Mouse (Mus musculus): ENCODE data around the gene Rint1. TPM values are rescaled to one million over a fixed set of nuclear protein-coding genes. Genes with fewer than 3 reads are reported as not detected.
A peak's percentile ranks its signal among the peaks of the same experiment; 100 is the strongest.

Rint1 gene
- polyA plus RNA-seq (2015; fragmentation: Nextera tagmentation; extraction: Ambion mirVana), result 40.0 and 40.5 TPM in 2 replicates

DNA sequence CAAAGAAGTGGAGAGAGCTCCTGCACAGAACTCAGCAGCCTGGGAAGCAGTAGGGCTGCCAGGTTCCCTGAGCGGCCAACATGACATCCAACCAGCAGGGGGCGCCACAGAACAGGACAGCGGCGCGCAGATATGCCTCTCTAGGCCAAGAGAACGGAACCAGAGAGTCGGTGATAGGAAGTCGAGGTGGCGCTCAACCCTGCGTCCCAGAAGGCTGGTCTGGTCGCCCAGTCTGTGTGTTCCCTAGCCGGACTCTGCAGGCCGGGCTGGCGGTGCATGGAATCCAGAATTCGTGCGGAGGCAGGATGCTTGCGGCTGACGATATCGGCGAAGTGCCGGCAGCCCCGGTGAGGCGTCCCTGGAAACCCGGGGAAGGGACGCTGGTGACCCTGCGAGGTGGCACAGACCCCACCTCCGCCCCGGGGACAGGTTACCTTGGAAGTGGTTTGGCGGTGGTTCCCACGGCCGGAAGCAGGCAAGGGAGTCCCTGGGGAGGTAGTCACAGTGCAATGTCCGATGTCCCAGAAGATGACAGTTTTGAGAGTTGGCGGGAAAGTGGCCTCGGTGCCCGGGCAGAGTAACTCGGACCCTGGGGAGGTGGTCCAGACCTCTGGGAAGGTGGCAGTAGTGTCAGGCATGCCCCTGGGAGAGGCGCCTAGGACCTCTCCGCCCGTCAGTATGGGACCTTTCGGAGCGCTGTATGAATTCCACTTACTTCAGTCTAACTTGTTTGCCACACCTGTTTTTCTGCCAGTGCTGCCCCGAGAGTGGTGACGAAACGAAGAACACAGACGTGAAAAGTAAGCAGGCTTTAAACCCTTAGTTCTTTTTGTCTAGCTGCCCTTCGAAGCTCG lies at the start of gene Rint1:
TSS of gene Rint1 (plus strand) at position 176 of the 854 bp plus-strand sequence.
- 0 out of 2 replicates have a peak, but pooled peaks cover 7% of the 10 kb centered on the region for H3K4me1 ChIP-seq
- H3K27me3 ChIP-seq, result no peaks in the 10 kb centered on the region
- ATAC-seq (ENCODE audit: insufficient number of reproducible peaks, low FRiP score, low TSS enrichment, low read depth), result peak; percentile 83
- H3K27ac ChIP-seq (replicated peaks), result peak within 1 kb of the TSS; percentile 86
- WGBS, result 2% methylated on average over 47 of the region's 47 CpGs
- peaks cover 18% of the 10 kb centered on the region; the same call in 1 of the 2 replicates for H3K36me3 ChIP-seq
- H3K4me3 ChIP-seq (replicated peaks), result peak within 1 kb of the TSS; percentile 99
- H3K9me3 ChIP-seq (replicated peaks), result no peaks in the 10 kb centered on the region
- peak within 1 kb of the TSS; percentile 91 for H3K9ac ChIP-seq
- H3K4me2 ChIP-seq (replicated peaks), result peak within 1 kb of the TSS; percentile 81

- WGBS, result 93% methylated on average over 12 of the region's 12 CpGs
- Histone ChIP-seq H3K36me3 (peaks cover 70% of the 10 kb centered on the region), H3K4me3 (replicated peaks) (no peak overlapping the region), H3K4me1 (no peaks in the 10 kb centered on the region), H3K9ac (no peak overlapping the region), H3K27ac (replicated peaks) (no peak overlapping the region), H3K27me3 (no peaks in the 10 kb centered on the region), H3K4me2 (replicated peaks) (no peak overlapping the region), H3K9me3 (replicated peaks) (no peaks in the 10 kb centered on the region)
- no peak for ATAC-seq (ENCODE audit: insufficient number of reproducible peaks, low FRiP score, low TSS enrichment, low read depth)
Observed at GRCm38 (mm10) chr5:23743261-23743660, 44.2 kb upstream of the Rint1 start.

DNA sequence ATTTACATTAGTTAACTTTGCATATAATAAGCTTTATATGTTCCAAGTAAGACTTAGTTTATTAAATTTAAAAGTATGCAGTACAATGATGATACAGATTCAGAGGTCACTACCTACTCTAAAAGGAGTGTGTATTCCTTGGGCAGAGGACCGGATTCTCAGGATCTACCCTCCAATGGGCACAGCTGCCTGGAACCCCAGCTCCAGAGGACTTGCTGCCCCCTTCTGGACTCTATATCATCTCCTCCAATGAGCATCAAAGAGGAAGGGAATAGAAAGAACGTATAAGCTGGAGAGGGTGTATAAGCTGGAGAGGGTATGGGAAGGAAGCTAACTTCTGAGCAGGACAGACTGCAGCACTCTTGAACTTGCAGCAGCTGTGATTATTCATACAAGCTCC lies 37.6 kb upstream of the Rint1 start:
- 68% methylated on average over 2 of the region's 2 CpGs for WGBS
- H3K27ac ChIP-seq (replicated peaks), result no peak overlapping the region
- no peak overlapping the region for H3K4me3 ChIP-seq (replicated peaks)
- H3K4me1 ChIP-seq, result no peaks in the 10 kb centered on the region
- ATAC-seq (ENCODE audit: insufficient number of reproducible peaks, low FRiP score, low TSS enrichment, low read depth), result no peak
- H3K4me2 ChIP-seq (replicated peaks), result no peak overlapping the region
- H3K27me3 ChIP-seq, result no peaks in the 10 kb centered on the region
- no peak overlapping the region for H3K9ac ChIP-seq
- H3K36me3 ChIP-seq, result peaks cover 37% of the 10 kb centered on the region
- H3K9me3 ChIP-seq (replicated peaks), result no peaks in the 10 kb centered on the region

- Histone ChIP-seq H3K36me3 (peaks cover 33% of the 10 kb centered on the region), H3K4me1 (no peaks in the 10 kb centered on the region), H3K9ac (no peak overlapping the region), H3K27me3 (no peaks in the 10 kb centered on the region), H3K9me3 (replicated peaks) (no peaks in the 10 kb centered on the region), H3K4me3 (replicated peaks) (no peak overlapping the region), H3K27ac (replicated peaks) (no peak overlapping the region), H3K4me2 (replicated peaks) (no peak overlapping the region)
- 96% methylated on average over 9 of the region's 9 CpGs for WGBS
- ATAC-seq (ENCODE audit: insufficient number of reproducible peaks, low FRiP score, low TSS enrichment, low read depth), result no peak
Observed at GRCm38 (mm10) chr5:23755591-23755990, 31.9 kb upstream of the Rint1 start.

GRCm38 (mm10) chr5:23756368-23756767 lies 31.1 kb upstream of the Rint1 start:
- Histone ChIP-seq H3K4me1 (no peaks in the 10 kb centered on the region), H3K4me2 (replicated peaks) (no peak overlapping the region), H3K27ac (replicated peaks) (no peak overlapping the region), H3K9me3 (replicated peaks) (no peaks in the 10 kb centered on the region), H3K36me3 (peaks cover 29% of the 10 kb centered on the region), H3K9ac (no peak overlapping the region), H3K4me3 (replicated peaks) (no peak overlapping the region), H3K27me3 (no peaks in the 10 kb centered on the region)
- ATAC-seq (ENCODE audit: insufficient number of reproducible peaks, low FRiP score, low TSS enrichment, low read depth), result no peak
- 96% methylated on average over 4 of the region's 4 CpGs for WGBS

GRCm38 (mm10) chr5:23758633-23759032 lies 28.9 kb upstream of the Rint1 start:
- Histone ChIP-seq H3K4me3 (replicated peaks) (no peak overlapping the region), H3K9ac (no peak overlapping the region), H3K9me3 (replicated peaks) (no peaks in the 10 kb centered on the region), H3K36me3 (peaks cover 38% of the 10 kb centered on the region), H3K4me2 (replicated peaks) (no peak overlapping the region), H3K4me1 (no peaks in the 10 kb centered on the region), H3K27me3 (no peaks in the 10 kb centered on the region), H3K27ac (replicated peaks) (no peak overlapping the region)
- WGBS, result 43% methylated on average over 2 of the region's 2 CpGs
- ATAC-seq (ENCODE audit: insufficient number of reproducible peaks, low FRiP score, low TSS enrichment, low read depth), result no peak

DNA sequence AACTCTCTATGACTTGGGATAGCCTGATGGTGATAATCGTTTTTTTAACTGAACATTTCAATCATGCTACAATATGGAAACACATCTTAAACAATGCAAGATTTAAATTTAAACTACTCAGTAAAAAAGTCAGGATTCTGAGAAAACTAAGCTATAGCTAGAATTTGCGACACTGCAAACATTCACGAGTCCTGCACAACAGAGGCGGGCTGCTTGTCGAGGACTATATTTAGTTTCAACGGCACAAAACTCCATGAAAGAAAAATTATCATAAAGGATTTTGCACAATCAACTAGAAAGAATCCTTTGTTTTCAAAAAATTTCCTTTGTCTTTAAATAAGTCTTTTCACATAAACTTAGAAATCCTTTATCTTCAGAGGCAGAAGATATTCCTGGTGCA lies 25.0 kb upstream of the Rint1 start:
- Histone ChIP-seq H3K9me3 (replicated peaks) (no peaks in the 10 kb centered on the region), H3K4me1 (no peaks in the 10 kb centered on the region), H3K27me3 (no peaks in the 10 kb centered on the region), H3K4me3 (replicated peaks) (no peak overlapping the region), H3K27ac (replicated peaks) (no peak overlapping the region), H3K36me3 (peaks cover 47% of the 10 kb centered on the region; the same call in 1 of the 2 replicates), H3K9ac (no peak overlapping the region), H3K4me2 (replicated peaks) (no peak overlapping the region)
- no peak for ATAC-seq (ENCODE audit: insufficient number of reproducible peaks, low FRiP score, low TSS enrichment, low read depth)
- WGBS, result 92% methylated on average over 6 of the region's 6 CpGs

DNA sequence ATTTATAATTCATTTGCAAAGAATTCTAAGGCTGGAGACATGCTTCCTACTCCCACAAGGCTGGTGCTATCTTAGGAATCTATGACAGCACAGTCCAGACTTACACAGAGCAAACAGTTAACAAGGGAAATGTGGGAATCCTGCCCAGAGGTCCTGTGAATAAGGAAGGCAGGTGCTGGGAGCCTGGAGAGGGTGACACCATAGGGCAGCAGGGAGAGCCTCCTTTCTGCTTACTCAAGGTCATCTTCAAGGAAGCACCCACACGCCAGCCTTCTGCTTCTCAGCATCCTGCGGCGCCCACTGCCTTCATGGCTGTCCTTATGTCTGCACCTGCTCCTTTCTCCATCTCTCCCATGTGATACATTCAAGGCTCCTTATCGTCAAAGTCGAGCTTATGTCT lies 23.0 kb upstream of the Rint1 start:
- no peaks in the 10 kb centered on the region for H3K4me1 ChIP-seq
- no peaks in the 10 kb centered on the region for H3K27me3 ChIP-seq
- peaks cover 56% of the 10 kb centered on the region for H3K36me3 ChIP-seq
- no peaks in the 10 kb centered on the region for H3K9me3 ChIP-seq (replicated peaks)
- 88% methylated on average over 5 of the region's 5 CpGs for WGBS
- no peak for ATAC-seq (ENCODE audit: insufficient number of reproducible peaks, low FRiP score, low TSS enrichment, low read depth)
- H3K4me2 ChIP-seq (replicated peaks), result no peak overlapping the region
- H3K9ac ChIP-seq, result no peak overlapping the region
- no peak overlapping the region for H3K27ac ChIP-seq (replicated peaks)
- no peak overlapping the region for H3K4me3 ChIP-seq (replicated peaks)

DNA sequence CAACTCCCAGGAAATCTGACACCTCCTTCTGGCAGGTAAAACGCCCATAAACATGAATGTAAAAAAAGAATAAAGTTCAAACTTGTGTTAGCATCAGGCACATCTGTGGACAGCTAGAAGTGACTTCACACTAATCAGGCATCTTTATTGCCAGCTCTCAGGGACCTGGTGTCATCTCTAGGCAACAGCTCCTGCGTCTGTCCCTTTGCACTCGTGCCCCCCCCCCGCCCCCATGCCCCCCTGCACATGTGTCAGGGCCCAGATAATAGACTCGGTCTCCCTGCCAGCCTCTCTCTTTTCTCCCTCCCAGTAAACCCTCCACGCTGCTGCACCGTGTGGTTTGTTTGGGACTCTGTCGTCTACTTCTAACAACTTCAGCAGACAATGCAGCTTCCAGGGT lies 16.4 kb upstream of the Rint1 start:
- ATAC-seq (ENCODE audit: insufficient number of reproducible peaks, low FRiP score, low TSS enrichment, low read depth), result peak; percentile 19; the same call in 1 of the 2 replicates
- no peak overlapping the region for H3K4me2 ChIP-seq (replicated peaks)
- H3K4me3 ChIP-seq (replicated peaks), result no peak overlapping the region
- H3K4me1 ChIP-seq, result no peaks in the 10 kb centered on the region
- no peak overlapping the region for H3K9ac ChIP-seq
- no peaks in the 10 kb centered on the region for H3K27me3 ChIP-seq
- H3K27ac ChIP-seq (replicated peaks), result no peak overlapping the region
- H3K9me3 ChIP-seq (replicated peaks), result no peaks in the 10 kb centered on the region
- peaks cover 57% of the 10 kb centered on the region for H3K36me3 ChIP-seq
- WGBS, result 64% methylated on average over 8 of the region's 8 CpGs

DNA sequence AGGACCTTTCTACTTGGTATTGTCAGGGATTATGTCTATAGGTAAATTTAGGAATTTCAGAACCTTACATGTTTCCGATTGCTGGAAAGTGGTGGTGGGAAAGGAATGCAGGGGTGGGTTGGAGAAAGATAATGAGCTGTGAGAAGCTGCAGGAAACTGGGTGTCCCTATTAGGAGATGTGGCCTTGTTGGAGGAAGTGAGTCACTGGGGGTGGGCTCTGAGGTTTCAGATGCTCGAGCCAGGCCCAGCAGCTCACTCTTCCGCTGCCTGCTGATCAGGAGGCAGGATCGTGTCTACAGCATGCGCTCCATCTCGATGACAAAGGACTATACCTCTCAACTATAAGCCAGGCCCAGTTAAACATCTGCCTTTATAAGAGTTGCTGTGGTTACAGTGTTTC lies 13.3 kb upstream of the Rint1 start:
- H3K9ac ChIP-seq, result no peak overlapping the region
- no peak overlapping the region for H3K4me2 ChIP-seq (replicated peaks)
- 79% methylated on average over 6 of the region's 6 CpGs for whole genome bisulfite sequencing
- ATAC-seq (ENCODE audit: insufficient number of reproducible peaks, low FRiP score, low TSS enrichment, low read depth), result no peak
- peaks cover 36% of the 10 kb centered on the region for H3K36me3 ChIP-seq
- no peaks in the 10 kb centered on the region for H3K4me1 ChIP-seq
- H3K9me3 ChIP-seq (replicated peaks), result no peaks in the 10 kb centered on the region
- no peak overlapping the region for H3K27ac ChIP-seq (replicated peaks)
- no peak overlapping the region for H3K4me3 ChIP-seq (replicated peaks)
- H3K27me3 ChIP-seq, result no peaks in the 10 kb centered on the region

- Histone ChIP-seq H3K9me3 (replicated peaks) (no peaks in the 10 kb centered on the region), H3K9ac (no peak overlapping the region), H3K4me2 (replicated peaks) (no peak overlapping the region), H3K4me3 (replicated peaks) (no peak overlapping the region), H3K4me1 (peaks cover 10% of the 10 kb centered on the region), H3K27ac (replicated peaks) (no peak overlapping the region), H3K27me3 (no peaks in the 10 kb centered on the region), H3K36me3 (no peaks in the 10 kb centered on the region)
- no peak for ATAC-seq (ENCODE audit: insufficient number of reproducible peaks, low FRiP score, low TSS enrichment, low read depth)
- 87% methylated on average over 4 of the region's 4 CpGs for WGBS
Observed at GRCm38 (mm10) chr5:23780516-23780915, 7.0 kb upstream of the Rint1 start.

DNA sequence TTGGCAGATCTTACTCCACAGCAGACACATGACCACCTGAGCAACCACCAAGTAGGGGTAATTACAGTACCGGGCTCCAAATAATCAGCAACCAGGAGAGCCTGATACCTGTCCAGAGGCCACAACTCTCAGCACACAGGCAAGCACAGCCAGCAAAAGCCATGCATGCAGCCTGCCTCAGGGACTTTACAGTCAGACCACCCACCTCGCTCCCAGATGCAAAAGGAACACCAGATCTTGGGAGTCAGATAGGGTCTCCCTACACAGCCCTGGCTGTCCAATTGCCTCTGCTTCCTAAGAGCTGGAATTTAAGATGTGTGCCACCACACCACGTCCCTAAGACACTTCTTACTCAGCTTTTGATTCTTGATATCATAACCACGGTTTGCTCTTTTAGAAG lies 6.3 kb upstream of the Rint1 start:
- Histone ChIP-seq H3K36me3 (no peaks in the 10 kb centered on the region), H3K4me1 (peaks cover 10% of the 10 kb centered on the region), H3K9ac (no peak overlapping the region), H3K4me2 (replicated peaks) (no peak overlapping the region), H3K9me3 (replicated peaks) (no peaks in the 10 kb centered on the region), H3K4me3 (replicated peaks) (no peak overlapping the region), H3K27ac (replicated peaks) (no peak overlapping the region), H3K27me3 (no peaks in the 10 kb centered on the region)
- WGBS, result 43% methylated on average over 4 of the region's 4 CpGs
- no peak for ATAC-seq (ENCODE audit: insufficient number of reproducible peaks, low FRiP score, low TSS enrichment, low read depth)
